In the genomic region with DNA sequence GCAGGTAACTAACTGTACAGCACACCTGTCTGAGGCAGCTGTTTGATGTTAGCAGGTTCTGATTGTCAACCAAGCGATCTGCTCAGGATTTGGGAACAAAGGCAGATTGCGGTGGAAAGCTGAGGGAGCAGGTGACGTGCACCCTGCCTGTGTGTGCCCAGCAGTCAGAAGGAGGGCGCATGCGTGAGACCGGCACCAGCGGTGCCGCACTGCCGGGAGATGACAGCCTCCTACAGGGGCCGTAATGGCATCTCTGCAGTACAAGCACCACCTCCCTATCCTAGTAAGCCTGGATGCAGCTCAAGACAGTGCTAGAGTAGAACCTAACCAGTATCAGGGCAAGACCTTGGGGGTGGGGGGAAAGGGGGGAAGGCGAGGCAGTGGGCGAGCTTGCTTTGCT, we compare ENCODE assay signal across 9 mouse cellular contexts. TPM values are rescaled to one million over a fixed set of nuclear protein-coding genes. Genes with fewer than 3 reads are reported as not detected.
DNase-seq lines count a peak whose midpoint lies in the region; ATAC-seq and TF ChIP-seq lines count a peak whose summit lies in the region.
"Had no signal": no experiment of that assay in that cellular context is flagged by ENCODE, and none has a peak within 500 bp of the region (broad histone marks: within the 10 kb centered on the region; RNA-seq: fewer than 3 reads in every experiment).

No protein-coding gene starts in this region.

- H3K9ac ChIP-seq in hindbrain, embryonic 16.5 days (ENCODE audit: low read depth, low read length): 0 out of 2 replicates have a peak overlapping the region, but pooled peaks have one; percentile 1
- no peak overlapping the region for H3K9ac ChIP-seq in hindbrain, embryonic 14.5 days
- H3K9ac ChIP-seq: limb, embryonic 15.5 days had no signal

- H3K27me3 ChIP-seq in hindbrain, embryonic 16.5 days (replicated peaks; ENCODE audit: control insufficient read depth, insufficient read depth, low read length): no peaks in the 10 kb centered on the region
- no peaks in the 10 kb centered on the region for H3K27me3 ChIP-seq in hindbrain, embryonic 14.5 days (ENCODE audit: control insufficient read depth, insufficient read depth, low read length)
- H3K27me3 ChIP-seq in thymus, adult 2 months (ENCODE audit: control insufficient read depth, insufficient read depth, low read length): no peaks in the 10 kb centered on the region
- H3K27me3 ChIP-seq: limb, embryonic 15.5 days had no signal

- TF ChIP-seq CTCF in thymus, adult 2 months (IDR thresholded peaks at IDR 0.05; ENCODE audit: borderline replicate concordance, control insufficient read depth, extremely low read depth, insufficient read depth, low read length, poor library complexity): no peak

- no peaks in the 10 kb centered on the region for H3K9me3 ChIP-seq in hindbrain, embryonic 16.5 days (ENCODE audit: control insufficient read depth, low read length)
- H3K9me3 ChIP-seq in hindbrain, embryonic 14.5 days (ENCODE audit: control insufficient read depth, low read length): no peaks in the 10 kb centered on the region
- H3K9me3 ChIP-seq: limb, embryonic 15.5 days had no signal

- WGBS in hindbrain, embryonic 16.5 days: 69% methylated on average over 12 of the region's 12 CpGs
- 69% methylated on average over 12 of the region's 12 CpGs for WGBS in hindbrain, embryonic 14.5 days
- WGBS in thymus, adult 2 months: 93% methylated on average over 12 of the region's 12 CpGs

- no peak for TF ChIP-seq POLR2A in thymus, adult 2 months (IDR thresholded peaks at IDR 0.05; ENCODE audit: control insufficient read depth, extremely low read depth, insufficient read depth, low read length, poor library complexity)

- no peak overlapping the region for H3K4me2 ChIP-seq in hindbrain, embryonic 16.5 days (ENCODE audit: low read length)
- H3K4me2 ChIP-seq in hindbrain, embryonic 14.5 days (replicated peaks): no peak overlapping the region
- H3K4me2 ChIP-seq: limb, embryonic 15.5 days had no signal

- H3K4me1 ChIP-seq in hindbrain, embryonic 16.5 days (ENCODE audit: control insufficient read depth, insufficient read depth, low read depth, low read length): peaks cover 7% of the 10 kb centered on the region
- peaks cover 10% of the 10 kb centered on the region for H3K4me1 ChIP-seq in hindbrain, embryonic 14.5 days (replicated peaks; ENCODE audit: control insufficient read depth, insufficient read depth, low read length)
- no peaks in the 10 kb centered on the region for H3K4me1 ChIP-seq in thymus, adult 2 months (replicated peaks; ENCODE audit: control insufficient read depth, insufficient read depth, low read length)
- H3K4me1 ChIP-seq: limb, embryonic 15.5 days had no signal

- H3K4me3 ChIP-seq in hindbrain, embryonic 16.5 days (ENCODE audit: low read length): no peak overlapping the region
- no peak overlapping the region for H3K4me3 ChIP-seq in hindbrain, embryonic 14.5 days (replicated peaks; ENCODE audit: low read length)
- H3K4me3 ChIP-seq in thymus, adult 2 months (ENCODE audit: control insufficient read depth, insufficient read depth, low read length): no peak overlapping the region
- H3K4me3 ChIP-seq: limb, embryonic 15.5 days had no signal

- peak overlapping the region; percentile 2; the same call in 1 of the 2 replicates for H3K27ac ChIP-seq in hindbrain, embryonic 16.5 days (ENCODE audit: low read depth, low read length)
- H3K27ac ChIP-seq in hindbrain, embryonic 14.5 days: no peak overlapping the region
- no peak overlapping the region for H3K27ac ChIP-seq in thymus, adult 2 months (ENCODE audit: control insufficient read depth, insufficient read depth, low read length)
- H3K27ac ChIP-seq: limb, embryonic 15.5 days had no signal

- intact Hi-C loops in gastrocnemius, postnatal 14 days (cut with DNase I; ENCODE audit: low total_unique reads): no loop called here

- DNase-seq in hindbrain, embryonic 14.5 days (ENCODE audit: low spot score): no peak
- peak; percentile 5 for DNase-seq in thymus, adult 2 months
- DNase-seq in thymus, postnatal 0 days (ENCODE audit: low spot score): no peak
- DNase-seq in cerebellum, postnatal 36 days: peak; percentile 35 to 39
- peak; percentile 12 for DNase-seq in thymus, postnatal 25 days
- no peak for DNase-seq in urinary bladder, postnatal 10 days (ENCODE audit: low spot score)
- DNase-seq in gastrocnemius, postnatal 14 days: no peak

- no peaks in the 10 kb centered on the region for H3K36me3 ChIP-seq in hindbrain, embryonic 16.5 days (ENCODE audit: control insufficient read depth, insufficient read depth, low read length)
- H3K36me3 ChIP-seq in hindbrain, embryonic 14.5 days (replicated peaks; ENCODE audit: control insufficient read depth, insufficient read depth): no peaks in the 10 kb centered on the region
- no peaks in the 10 kb centered on the region for H3K36me3 ChIP-seq in thymus, adult 2 months (ENCODE audit: control insufficient read depth, insufficient read depth, low read length)
- H3K36me3 ChIP-seq: limb, embryonic 15.5 days had no signal

- peak; percentile 34; the same call in 1 of the 2 replicates for ATAC-seq in hindbrain, embryonic 16.5 days
- ATAC-seq in hindbrain, embryonic 14.5 days (ENCODE audit: low FRiP score): no peak

RNA-seq across cellular contexts. Expression of a gene that starts 35.2 kb away (rescaled TPM):
- polyA plus RNA-seq in hindbrain, embryonic 16.5 days (2015; fragmentation: Nextera tagmentation; extraction: Ambion mirVana): 1.3 and 2.0 TPM in 2 replicates
- 3.2 TPM in 2 replicates for polyA plus RNA-seq in hindbrain, embryonic 14.5 days (2014; fragmentation: Nextera tagmentation; extraction: Ambion mirVana)
- polyA plus RNA-seq in thymus, adult 2 months (2012; rRNA removed): not detected in 2 replicates
- not detected in 2 replicates for polyA plus RNA-seq in thymus, postnatal 0 days (2015; fragmentation: Nextera tagmentation; extraction: Ambion mirVana)
- under 1 TPM in 1 of 2 experiments, not detected in 1; 0.06 TPM for total RNA-seq in gastrocnemius, postnatal 14 days (2021)

Comparison
In these comparisons a context has a peak if more than half of its experiments do, and no peak if none do; other contexts are left out.
1. DNase-seq: peak in thymus, adult 2 months (single experiment), cerebellum, postnatal 36 days (2 of 2) and thymus, postnatal 25 days (single experiment); none in hindbrain, embryonic 14.5 days (single experiment), thymus, postnatal 0 days (single experiment), urinary bladder, postnatal 10 days (single experiment) and gastrocnemius, postnatal 14 days (single experiment).